Mouse (Mus musculus): ENCODE results near the gene Ccdc8. TPM values are rescaled to one million over a fixed set of nuclear protein-coding genes. Genes with fewer than 3 reads are reported as not detected.

Gene Ccdc8
- total RNA-seq (2021) = 1 to 10 TPM in 1 of 2 experiments, under 1 TPM in 1; 0.74 to 1.5 TPM
- long read RNA-seq, experiment 1 = 0 reads
- long read RNA-seq, experiment 2, full-length matches to known transcripts = 2 of 2 reads
- long read RNA-seq, experiment 2, partial matches to known transcripts = 0 of 2 reads
- long read RNA-seq, experiment 2, other reads (novel, unspliced or antisense) = 0 of 2 reads

GRCm38 (mm10) chr7:16992451-16992807 lies at the start of gene Ccdc8:
Ccdc8 (plus strand) TSS chr7:16992708.
- no peak for TF ChIP-seq CTCF (IDR thresholded peaks at IDR 0.05)
- DNase-seq = no peak
- H3K27ac ChIP-seq = 0 out of 2 replicates have a peak within 1 kb of the TSS, but pooled peaks have one; percentile 81
- H3K4me3 ChIP-seq = peak within 1 kb of the TSS; percentile 75
- intact Hi-C loops (cut with DNase I) = no loop called here

DNA sequence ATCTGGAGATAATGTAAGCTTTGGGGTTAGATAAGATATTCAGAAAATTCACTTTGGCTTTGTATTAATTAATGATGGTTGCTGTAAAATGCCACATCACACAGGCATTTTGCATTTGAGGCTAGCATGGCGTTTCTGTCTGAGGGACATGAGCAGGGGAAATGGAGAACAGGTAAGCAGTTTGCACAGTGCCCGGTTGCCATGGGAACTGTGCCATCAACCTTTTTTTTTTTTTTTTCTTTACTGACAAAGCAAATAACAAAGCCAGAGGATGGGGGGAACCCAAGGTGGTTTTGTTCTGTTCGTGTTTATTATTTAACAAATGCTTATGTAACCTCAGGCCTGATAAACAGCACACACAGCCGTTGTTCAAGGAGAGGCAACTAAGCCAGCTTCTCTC lies 49.6 kb upstream of the Ccdc8 start:
- Histone ChIP-seq H3K4me3 (no peak overlapping the region), H3K27ac (no peak overlapping the region)
- intact Hi-C loops (cut with DNase I) = no loop called here
- DNase-seq = no peak
- no peak for TF ChIP-seq CTCF (IDR thresholded peaks at IDR 0.05)

- Histone ChIP-seq H3K27ac (peak within 1 kb of the TSS; percentile 41), H3K4me3 (peak within 1 kb of the TSS; percentile 75)
- intact Hi-C loops (cut with DNase I) = no loop called here
- DNase-seq = peak; percentile 87
- no peak for TF ChIP-seq CTCF (IDR thresholded peaks at IDR 0.05)
These were observed 48.3 kb upstream of the Ccdc8 start, which contains the start of gene Pnmal2 for GRCm38 (mm10) chr7:16944061-16944807. Pnmal2 (plus strand) TSS chr7:16944682.

DNA sequence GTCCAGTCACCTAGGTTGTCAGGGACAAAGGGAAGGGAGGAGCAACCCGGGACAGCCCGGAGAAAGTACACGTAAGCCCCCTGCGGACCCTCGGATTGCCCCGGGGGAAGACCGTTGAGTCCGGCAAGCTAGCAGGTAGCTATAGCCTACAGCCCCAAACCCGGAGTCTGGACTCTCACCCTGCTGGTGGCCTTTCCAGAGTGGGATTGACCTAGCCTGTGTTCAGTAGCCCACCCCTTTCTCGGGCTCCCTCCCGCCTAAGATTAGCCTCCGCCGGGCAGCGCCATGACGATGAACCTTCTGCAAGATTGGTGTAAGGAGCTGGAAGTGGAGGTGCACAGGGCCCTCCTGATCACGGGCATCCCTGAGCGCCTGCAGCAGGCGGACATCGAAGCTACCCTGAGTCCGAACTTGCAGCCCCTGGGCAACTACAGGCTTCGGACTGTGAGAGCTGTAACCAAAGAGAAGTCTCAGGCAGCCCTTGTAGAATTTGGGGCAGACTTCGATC lies 47.6 kb upstream of the Ccdc8 start:
- H3K4me3 ChIP-seq = peak overlapping the region; percentile 75
- peak overlapping the region; percentile 41 for H3K27ac ChIP-seq
- TF ChIP-seq CTCF (IDR thresholded peaks at IDR 0.05) = no peak
- intact Hi-C loops (cut with DNase I) = no loop called here
- DNase-seq = no peak

DNA sequence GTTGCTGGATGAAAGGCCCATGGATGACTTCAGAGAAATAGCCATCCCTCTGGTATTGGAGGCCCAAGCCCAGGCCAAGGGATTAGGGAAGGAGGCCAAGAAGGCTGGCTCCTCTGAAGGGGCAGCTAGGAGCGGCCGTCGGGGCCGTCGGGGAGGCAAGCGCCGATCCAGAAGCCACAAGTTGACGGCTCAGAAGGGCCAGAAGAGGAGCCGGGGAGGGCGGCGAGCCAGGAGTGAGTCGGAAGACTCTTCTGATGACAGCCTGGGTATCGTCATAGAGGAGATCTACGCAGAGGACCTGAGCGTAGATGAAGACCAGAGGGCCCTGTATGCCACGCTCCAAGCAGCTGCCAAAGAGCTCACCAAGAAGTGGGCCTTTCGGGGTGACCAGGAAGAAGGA lies 47.1 kb upstream of the Ccdc8 start:
- intact Hi-C loops (cut with DNase I) = no loop called here
- TF ChIP-seq CTCF (IDR thresholded peaks at IDR 0.05) = no peak
- no peak for DNase-seq
- Histone ChIP-seq H3K27ac (no peak overlapping the region), H3K4me3 (peak overlapping the region; percentile 75; the same call in 1 of the 2 replicates)

DNA sequence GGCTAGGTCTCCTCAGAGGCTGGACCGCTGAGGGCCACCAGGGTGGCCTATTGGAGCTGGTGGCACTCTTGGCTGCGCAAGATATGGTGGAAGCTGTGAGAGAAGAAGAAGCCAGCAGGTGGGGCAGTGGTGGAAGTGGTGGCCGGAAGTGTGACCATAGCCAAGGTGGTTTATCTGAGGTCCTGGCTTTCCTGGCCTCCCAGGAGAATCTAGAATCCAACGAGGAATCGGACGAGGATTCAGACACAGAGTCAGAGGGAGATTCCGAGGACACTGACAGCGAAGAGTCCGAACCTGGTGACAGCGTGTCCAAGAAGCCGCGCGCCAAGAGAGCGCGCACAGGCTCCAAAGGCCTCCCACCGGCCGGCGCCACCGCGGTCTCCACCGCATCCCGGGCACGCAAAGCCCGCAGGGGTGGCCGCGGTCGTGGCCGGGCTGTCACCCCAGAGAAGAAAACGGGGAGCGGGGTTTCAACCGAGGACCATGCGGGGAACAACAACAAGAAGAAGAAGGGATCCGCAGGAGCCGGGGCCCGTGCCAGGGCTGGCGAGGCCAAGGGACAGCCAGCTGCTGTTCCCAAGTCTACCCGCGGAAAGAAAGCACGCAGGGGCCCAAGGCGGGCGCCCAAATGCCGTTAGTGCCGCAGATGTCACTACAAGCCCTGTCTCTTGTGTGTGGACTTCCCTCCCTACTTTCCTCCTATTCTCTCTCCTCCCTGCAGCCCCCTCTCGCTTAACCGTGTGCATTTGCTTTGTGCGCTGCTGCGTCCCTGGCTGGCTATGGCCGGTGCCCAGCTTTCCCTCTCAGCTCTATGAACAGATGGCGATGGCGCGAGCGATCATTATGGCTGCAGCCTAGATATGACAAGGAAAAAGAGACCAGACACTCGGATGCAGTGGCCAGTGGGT lies 45.8 kb upstream of the Ccdc8 start:
- Histone ChIP-seq H3K27ac (peak overlapping the region; percentile 63), H3K4me3 (peak overlapping the region; percentile 68)
- peak; percentile 51 for DNase-seq
- intact Hi-C loops (cut with DNase I) = no loop called here
- peak; percentile 27; the same call in 1 of the 2 replicates for TF ChIP-seq CTCF (IDR thresholded peaks at IDR 0.05)

- intact Hi-C loops (cut with DNase I) = no loop called here
- H3K27ac ChIP-seq = peak overlapping the region; percentile 63
- H3K4me3 ChIP-seq = peak overlapping the region; percentile 68
- no peak for TF ChIP-seq CTCF (IDR thresholded peaks at IDR 0.05)
- DNase-seq = no peak
These were observed 45.1 kb upstream of the Ccdc8 start for GRCm38 (mm10) chr7:16947349-16947895.

- Histone ChIP-seq H3K27ac (0 out of 2 replicates have a peak overlapping the region, but pooled peaks have one; percentile 4), H3K4me3 (peak overlapping the region; percentile 68; the same call in 1 of the 2 replicates)
- peak; percentile 60 for DNase-seq
- intact Hi-C loops (cut with DNase I) = no loop called here
- no peak for TF ChIP-seq CTCF (IDR thresholded peaks at IDR 0.05)
These were observed 44.5 kb upstream of the Ccdc8 start for GRCm38 (mm10) chr7:16947959-16948361.

GRCm38 (mm10) chr7:16948923-16949458 lies 43.5 kb upstream of the Ccdc8 start:
- intact Hi-C loops (cut with DNase I) = no loop called here
- no peak for TF ChIP-seq CTCF (IDR thresholded peaks at IDR 0.05)
- no peak for DNase-seq
- H3K4me3 ChIP-seq = no peak overlapping the region
- no peak overlapping the region for H3K27ac ChIP-seq

GRCm38 (mm10) chr7:16949908-16950841 lies 42.3 kb upstream of the Ccdc8 start:
- Histone ChIP-seq H3K27ac (no peak overlapping the region), H3K4me3 (peak overlapping the region; percentile 47)
- peak; percentile 79 for DNase-seq
- intact Hi-C loops (cut with DNase I) = loop anchor here (1.0 kb wide), 2 partner anchors 18 to 52 kb away; no protein-coding TSS in a partner anchor
- peak; percentile 90 for TF ChIP-seq CTCF (IDR thresholded peaks at IDR 0.05)

All from gastrocnemius, adult 2 months (tissue).